Mouse (Mus musculus) midbrain, postnatal 0 days (tissue): ENCODE results near the gene Gdnf. TPM values are rescaled to one million over a fixed set of nuclear protein-coding genes. Genes with fewer than 3 reads are reported as not detected.
A peak's percentile ranks its signal among the peaks of the same experiment; 100 is the strongest.

Experiments
- ATAC-seq: fragments of 200-750 bp; cut with Nextera tagmentation; 2 replicates; pipeline ENCODE4 v1.8.0; 2017; ENCODE audit warnings: moderate number of reproducible peaks, mild to moderate bottlenecking, moderate TSS enrichment, moderate library complexity; ENCODE audit not compliant: low FRiP score
- DNase-seq: peaks from one replicate; pipeline ENCODE4 v3.0.0-alpha.2; 2015; ENCODE audit warnings: low spot score
- H3K27ac ChIP-seq: fragments of 300-500 bp; sonication (generic); 2 replicates; pipeline ENCODE4 v1.5.1; 2014; ENCODE audit warnings: low read depth, mild to moderate bottlenecking, low read length, mixed read lengths
- H3K27me3 ChIP-seq: fragments of 300-500 bp; sonication (generic); 2 replicates; pipeline ENCODE4 v1.6.1; 2014; ENCODE audit warnings: low read length, control low read depth, mixed read lengths; ENCODE audit not compliant: insufficient read depth
- H3K36me3 ChIP-seq: fragments of 300-500 bp; sonication (generic); 2 replicates; pipeline ENCODE4 v1.6.1; 2014; ENCODE audit warnings: low read length, control low read depth, mixed read lengths; ENCODE audit not compliant: insufficient read depth
- H3K4me1 ChIP-seq: fragments of 300-500 bp; sonication (generic); 2 replicates; pipeline ENCODE4 v1.6.1; 2014; ENCODE audit warnings: mild to moderate bottlenecking, control low read depth, antibody characterized with exemption, low read length, mixed read lengths; ENCODE audit not compliant: insufficient read depth
- H3K4me2 ChIP-seq: fragments of 300-500 bp; sonication (generic); 2 replicates; pipeline ENCODE4 v1.6.1; 2014; ENCODE audit warnings: low read depth, mild to moderate bottlenecking, low read length, mixed read lengths; ENCODE audit not compliant: poor library complexity, severe bottlenecking
- H3K4me3 ChIP-seq: fragments of 300-500 bp; sonication (generic); 2 replicates; pipeline ENCODE4 v1.5.1; 2014; ENCODE audit warnings: low read depth, mild to moderate bottlenecking, low read length, moderate library complexity
- H3K9ac ChIP-seq: fragments of 300-500 bp; sonication (generic); replicated peaks from 2 replicates; pipeline ENCODE4 v1.6.1; 2014; ENCODE audit warnings: mild to moderate bottlenecking, low read length, moderate library complexity, mixed read lengths; ENCODE audit not compliant: poor library complexity, severe bottlenecking
- H3K9me3 ChIP-seq: fragments of 300-500 bp; sonication (generic); 2 replicates; pipeline ENCODE4 v1.6.1; 2016; ENCODE audit warnings: low read length, control low read depth
- CTCF ChIP-seq: IDR thresholded peaks from 2 replicates; pipeline ENCODE4 v1.5.1; 2016; ENCODE audit warnings: antibody characterized with exemption, mild to moderate bottlenecking
- WGBS: fragments of 180-500 bp; shearing (Covaris S2); extraction: QIAGEN DNeasy Blood & Tissue Kit; methylation state at CpG from one replicate; pipeline ENCODE4 v1.1.7; 2014; 5-methylcytosine and 5-hydroxymethylcytosine counted together
- polyA plus RNA-seq: library from polyadenylated mRNA; unstranded; fragments of >200 nt; fragmentation: Nextera tagmentation; extraction: Ambion mirVana; gene quantifications from 2 replicates; pipeline ENCODE4 v1.2.1, GENCODE M21; 2015
- total RNA-seq: library from RNA; depleted of rRNA; stranded (reverse); fragments of >200 nt; gene quantifications from 2 replicates; pipeline ENCODE4 v1.2.3, GENCODE M21; 2014

Gene Gdnf
- total and polyA plus RNA-seq, 2 experiments from 2014 or later: 0.06 to 0.71 TPM

DNA sequence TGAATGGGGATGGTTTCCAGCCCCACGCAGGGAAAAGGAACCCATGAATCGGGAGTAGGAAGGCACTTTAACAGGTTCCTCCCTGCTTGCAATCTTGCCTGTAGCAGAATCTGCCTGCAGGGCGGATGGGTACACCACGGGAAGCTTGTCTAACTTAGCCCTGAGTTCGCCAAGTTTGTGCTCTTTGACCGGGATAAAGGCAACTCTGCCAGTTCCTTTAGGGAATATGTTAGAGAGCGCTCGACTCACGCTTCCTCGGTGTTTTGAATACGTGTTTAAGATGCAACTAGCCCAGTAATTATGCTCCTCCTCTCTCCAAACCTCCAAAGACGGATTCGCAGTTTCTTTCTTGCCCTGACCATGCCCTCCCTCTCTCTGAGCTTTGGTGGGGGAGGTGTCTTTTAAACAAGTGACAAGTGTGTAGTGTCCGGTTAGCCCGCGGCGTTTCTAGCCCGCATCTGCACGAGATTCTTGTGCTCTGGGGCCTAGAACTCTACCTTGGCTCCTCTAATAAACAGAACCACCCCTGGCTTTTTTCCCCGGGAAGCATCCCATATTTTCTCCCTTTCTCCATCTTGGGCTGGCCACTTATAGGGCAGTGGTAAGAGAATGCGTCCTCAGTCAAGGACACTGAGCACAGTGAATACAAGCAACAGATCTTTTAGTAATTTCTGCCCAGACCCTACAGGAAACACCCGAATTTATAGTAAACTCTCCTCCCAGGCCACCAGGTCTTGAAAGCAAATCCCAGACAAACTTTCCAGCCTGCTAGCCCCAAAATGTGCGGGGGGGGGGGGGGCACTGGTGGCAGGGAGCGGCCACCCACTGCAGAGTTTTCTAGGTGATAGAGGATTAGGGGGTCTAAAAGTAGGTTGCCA, 1.4 kb downstream of the Gdnf start:
- H3K27me3 ChIP-seq: peaks cover 70% of the 10 kb centered on the region
- H3K9me3 ChIP-seq: no peaks in the 10 kb centered on the region
- WGBS: 9% methylated on average over 24 of the region's 24 CpGs
- TF ChIP-seq CTCF: no peak
- DNase-seq (no peak), ATAC-seq (no peak)
- H3K9ac ChIP-seq: no peak overlapping the region
- H3K4me1 ChIP-seq: peaks cover 17% of the 10 kb centered on the region
- peak overlapping the region; percentile 15; the same call in 1 of the 2 replicates for H3K4me2 ChIP-seq
- H3K4me3 ChIP-seq: peak overlapping the region; percentile 57; the same call in 1 of the 2 replicates
- no peaks in the 10 kb centered on the region for H3K36me3 ChIP-seq
- no peak overlapping the region for H3K27ac ChIP-seq

DNA sequence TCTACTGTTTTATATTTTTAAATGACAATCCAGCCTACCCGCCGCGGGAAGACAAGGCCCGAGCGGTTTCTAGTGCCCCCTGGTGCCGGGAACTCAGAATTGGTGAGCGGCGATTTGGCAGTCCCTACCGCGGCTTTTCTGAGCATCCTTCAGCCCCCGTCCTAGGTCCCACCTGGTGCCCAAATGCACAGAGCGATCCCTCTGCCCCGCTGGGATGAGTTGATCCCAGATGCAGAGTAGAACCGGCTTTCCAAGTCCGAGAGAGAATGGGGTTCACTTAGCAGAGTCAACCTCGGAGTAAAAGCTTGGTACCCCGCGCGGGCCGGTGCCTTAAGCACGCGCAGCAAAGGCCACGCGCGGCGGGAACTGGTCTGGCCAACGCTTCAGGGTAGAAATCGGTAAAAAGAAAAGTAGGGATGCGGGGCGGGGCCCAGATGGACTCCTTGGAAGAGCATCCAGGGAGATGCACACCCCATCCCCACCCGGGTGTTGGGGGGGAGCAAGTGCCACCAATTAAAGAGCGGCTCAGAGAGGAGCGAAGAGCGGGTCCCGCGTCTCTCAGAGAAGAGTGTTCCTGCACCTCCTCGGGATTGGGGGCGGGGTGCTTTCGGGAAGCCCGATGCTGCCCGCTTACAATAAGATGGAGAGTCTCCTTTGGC, 2.4 kb downstream of the Gdnf start:
- H3K9me3 ChIP-seq: no peaks in the 10 kb centered on the region
- ATAC-seq (peak; percentile 72), DNase-seq (peak; percentile 81)
- peaks cover 17% of the 10 kb centered on the region for H3K4me1 ChIP-seq
- no peak overlapping the region for H3K27ac ChIP-seq
- H3K36me3 ChIP-seq: no peaks in the 10 kb centered on the region
- H3K4me3 ChIP-seq: peak overlapping the region; percentile 55
- H3K27me3 ChIP-seq: peaks cover 74% of the 10 kb centered on the region
- H3K9ac ChIP-seq: peak overlapping the region; percentile 55; the same call in 1 of the 2 replicates
- peak; percentile 83 for TF ChIP-seq CTCF
- under 1% methylated on average over 41 of the region's 41 CpGs for WGBS
- peak overlapping the region; percentile 98 for H3K4me2 ChIP-seq

DNA sequence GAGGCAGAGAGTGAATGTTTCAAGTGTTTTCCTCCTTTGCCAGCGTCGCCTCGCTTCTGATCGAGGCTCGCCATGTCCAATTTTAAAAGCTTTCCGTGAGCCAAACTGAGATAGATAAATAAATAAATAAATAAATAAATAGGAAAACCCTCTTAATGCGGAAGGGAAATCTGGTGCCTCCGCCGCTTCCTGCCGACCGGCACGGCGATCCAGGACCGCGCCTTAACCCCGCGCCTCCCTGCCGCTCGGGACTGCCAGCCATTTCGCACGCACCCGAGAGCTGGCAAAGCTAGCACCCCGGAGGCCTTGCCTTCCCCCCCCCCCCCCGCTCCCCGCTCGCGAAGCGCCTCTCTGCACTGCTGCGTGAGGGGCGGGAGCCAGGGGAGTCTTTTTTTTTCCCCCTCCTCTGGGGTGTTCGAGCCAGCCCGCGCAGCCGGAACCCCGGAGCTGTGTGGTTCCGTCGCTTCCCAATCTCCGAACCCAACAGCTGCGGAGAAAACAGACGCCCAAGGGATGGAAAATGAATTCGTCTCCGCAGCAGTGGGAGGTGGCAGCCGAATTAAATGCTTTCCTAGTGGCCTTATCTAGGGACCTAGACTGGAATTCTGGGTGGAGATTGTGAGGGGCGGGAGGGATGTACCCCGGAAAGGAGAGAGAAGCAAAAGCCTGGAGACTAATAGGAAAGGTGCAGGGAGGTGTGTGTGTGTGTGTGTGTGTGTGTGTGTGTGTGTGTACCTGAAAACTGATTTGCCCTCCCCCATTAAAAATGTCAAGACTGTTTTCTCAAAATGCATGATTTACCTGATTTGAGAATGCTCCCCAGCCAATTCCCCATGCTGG, 3.1 kb downstream of the Gdnf start:
- Histone ChIP-seq H3K9me3 (no peaks in the 10 kb centered on the region), H3K4me3 (peak overlapping the region; percentile 55), H3K4me2 (peak overlapping the region; percentile 98), H3K36me3 (no peaks in the 10 kb centered on the region), H3K4me1 (peaks cover 17% of the 10 kb centered on the region), H3K27ac (no peak overlapping the region), H3K27me3 (peaks cover 71% of the 10 kb centered on the region), H3K9ac (peak overlapping the region; percentile 55; the same call in 1 of the 2 replicates)
- DNase-seq (no peak), ATAC-seq (peak; percentile 31)
- no peak for TF ChIP-seq CTCF
- under 1% methylated on average over 41 of the region's 45 CpGs for WGBS

DNA sequence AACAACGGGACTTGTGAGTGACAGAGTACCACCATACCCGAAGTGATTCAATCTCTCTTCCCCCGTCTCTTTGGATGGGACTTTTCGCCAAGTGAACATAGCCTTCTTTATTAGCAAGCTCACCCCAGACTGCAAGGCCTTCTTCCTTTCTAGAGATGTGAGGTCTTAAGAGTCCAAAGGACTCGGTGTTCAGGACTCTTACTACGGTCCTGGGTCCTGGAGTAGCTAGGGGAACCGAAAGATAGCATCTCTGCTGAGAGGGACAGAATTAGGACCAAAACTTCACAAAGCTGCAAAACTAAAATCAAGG, 3.7 kb downstream of the Gdnf start:
- 15% methylated on average over 7 of the region's 7 CpGs for WGBS
- ATAC-seq: no peak

DNA sequence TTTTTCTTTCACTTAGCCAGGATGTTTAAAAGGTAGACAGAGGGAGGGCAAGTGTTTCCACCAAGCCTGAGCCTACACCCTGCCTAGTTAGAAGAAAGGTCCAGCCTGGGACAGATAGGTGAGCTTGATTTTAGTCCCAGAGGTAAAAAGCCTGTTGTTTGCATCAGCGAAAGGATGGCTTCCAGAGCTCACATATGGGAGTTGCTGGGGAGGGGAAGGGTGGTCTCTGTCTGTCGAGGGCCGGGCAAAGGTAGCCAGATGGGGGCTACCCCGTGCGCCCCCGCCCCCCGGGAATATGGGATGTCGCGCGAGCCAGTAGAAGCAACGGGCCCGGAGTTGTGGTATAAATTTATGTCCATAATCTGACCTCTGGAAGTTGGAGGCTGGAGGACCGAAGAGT, 4.3 kb downstream of the Gdnf start:
- WGBS: 5% methylated on average over 13 of the region's 13 CpGs
- Histone ChIP-seq H3K4me2 (peak overlapping the region; percentile 63), H3K4me1 (peaks cover 16% of the 10 kb centered on the region), H3K36me3 (no peaks in the 10 kb centered on the region), H3K27ac (no peak overlapping the region), H3K9ac (no peak overlapping the region), H3K9me3 (no peaks in the 10 kb centered on the region), H3K4me3 (peak overlapping the region; percentile 33; the same call in 1 of the 2 replicates), H3K27me3 (peaks cover 64% of the 10 kb centered on the region)
- ATAC-seq (no peak), DNase-seq (no peak)
- no peak for TF ChIP-seq CTCF

More for the DNA sequence above, 3.7 kb downstream of the Gdnf start:
- peaks cover 68% of the 10 kb centered on the region for H3K27me3 ChIP-seq
- no peak for DNase-seq
- H3K27ac ChIP-seq: no peak overlapping the region
- H3K4me3 ChIP-seq: peak overlapping the region; percentile 55; the same call in 1 of the 2 replicates
- TF ChIP-seq CTCF: no peak
- H3K4me1 ChIP-seq: peaks cover 17% of the 10 kb centered on the region
- H3K9ac ChIP-seq: no peak overlapping the region
- peak overlapping the region; percentile 98 for H3K4me2 ChIP-seq
- no peaks in the 10 kb centered on the region for H3K36me3 ChIP-seq
- no peaks in the 10 kb centered on the region for H3K9me3 ChIP-seq
